Mouse (Mus musculus): ENCODE data around the gene Abca8b. TPM values are rescaled to one million over a fixed set of nuclear protein-coding genes. Genes with fewer than 3 reads are reported as not detected.

Gene Abca8b
- under 1 TPM; 0.01 to 0.94 TPM for polyA plus RNA-seq (2012; fragmentation: generic; extraction: Trizol)

GRCm38 (mm10) chr11:109995624-109996023, at the start of gene Abca8b:
Gene Abca8b, minus strand, starts transcription at chr11:109995845.

Other genes with a start within 250 kb of the Abca8b start
- not detected for gene 1700012B07Rik, start 167.8 kb downstream of the Abca8b start, polyA plus RNA-seq (2012; fragmentation: generic; extraction: Trizol)
- gene Abca8a, start 100.1 kb upstream of the Abca8b start, polyA plus RNA-seq (2012; fragmentation: generic; extraction: Trizol) = 1 to 10 TPM in 1 of 2 experiments, not detected in 1; 1.5 TPM
- gene Abca9, start 172.4 kb upstream of the Abca8b start, polyA plus RNA-seq (2012; fragmentation: generic; extraction: Trizol) = 1 to 10 TPM in 1 of 2 experiments, under 1 TPM in 1; under 0.01 to 5.9 TPM

Data from C3H10T1/2 (cell line).